Mouse (Mus musculus) ES-Bruce4 (cell line): ENCODE results near the gene Ddx10.

ENCODE experiments used
- CTCF ChIP-seq: IDR thresholded peaks from one replicate; pipeline ENCODE4 v1.8.1; 2011; ENCODE audit warnings: low read depth, low read length
- POLR2A ChIP-seq: IDR thresholded peaks from one replicate; pipeline ENCODE4 v1.8.1; 2011; ENCODE audit warnings: low read length; ENCODE audit not compliant: insufficient read depth

- TF ChIP-seq CTCF, result no peak
- TF ChIP-seq POLR2A, result no peak
Measured at GRCm38 (mm10) chr9:53257772-53258171, 9.9 kb upstream of the Ddx10 start.
